In the genomic region with DNA sequence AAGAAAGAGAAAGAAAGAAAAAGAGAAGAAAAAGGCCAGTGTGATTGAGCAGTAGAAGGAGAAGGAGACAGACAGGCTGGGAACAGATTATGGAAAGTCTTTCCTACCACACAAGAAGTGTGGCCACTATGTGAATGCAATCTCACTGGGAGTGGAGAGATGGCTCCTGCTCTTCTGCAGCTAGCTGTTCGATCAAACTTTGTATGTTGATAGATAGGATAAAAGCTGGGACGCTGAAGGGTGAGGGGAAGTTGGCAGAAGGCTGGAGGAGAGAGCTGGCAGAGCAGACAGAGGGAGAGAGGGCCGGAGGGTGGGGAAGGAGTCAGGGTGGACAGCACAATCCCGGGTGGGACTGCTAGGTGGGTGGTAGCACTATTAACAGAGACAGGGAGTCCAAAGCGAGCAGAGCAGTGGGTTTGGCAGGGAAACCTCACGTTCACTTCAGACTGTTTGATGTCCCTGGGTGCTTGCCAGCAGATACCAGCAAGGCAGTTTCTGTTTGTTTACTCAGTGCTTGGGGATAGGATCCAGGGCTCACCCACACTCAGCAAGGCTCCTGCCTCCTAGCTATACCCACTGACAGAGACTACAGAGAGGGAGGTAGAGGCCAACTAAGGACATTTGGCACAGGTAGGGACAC, we compare ENCODE assay signal across 8 mouse cellular contexts. TPM values are rescaled to one million over a fixed set of nuclear protein-coding genes. Genes with fewer than 3 reads are reported as not detected.
DNase-seq lines count a peak whose midpoint lies in the region; ATAC-seq lines count a peak whose summit lies in the region.

No protein-coding gene starts in this region.

- H3K27ac ChIP-seq in heart, embryonic 16.5 days (ENCODE audit: low read length): peak overlapping the region; percentile 57
- H3K27ac ChIP-seq in hindbrain, embryonic 13.5 days: no peak overlapping the region

- no peaks in the 10 kb centered on the region for H3K36me3 ChIP-seq in heart, embryonic 16.5 days (ENCODE audit: control insufficient read depth, insufficient read depth)
- no peaks in the 10 kb centered on the region for H3K36me3 ChIP-seq in hindbrain, embryonic 13.5 days

- H3K4me1 ChIP-seq in heart, embryonic 16.5 days (ENCODE audit: control insufficient read depth, insufficient read depth, low read length): peaks cover 12% of the 10 kb centered on the region
- H3K4me1 ChIP-seq in hindbrain, embryonic 13.5 days (replicated peaks): no peaks in the 10 kb centered on the region

- 16% methylated on average over 6 of the region's 6 CpGs for WGBS in heart, embryonic 16.5 days
- 72% methylated on average over 6 of the region's 6 CpGs for WGBS in hindbrain, embryonic 13.5 days

- intact Hi-C loops in left cerebral cortex, postnatal 10 days (cut with DNase I): no loop called here

- H3K9me3 ChIP-seq in heart, embryonic 16.5 days (replicated peaks; ENCODE audit: control insufficient read depth, low read length): no peaks in the 10 kb centered on the region
- H3K9me3 ChIP-seq in hindbrain, embryonic 13.5 days: no peaks in the 10 kb centered on the region

- H3K9ac ChIP-seq in heart, embryonic 16.5 days (ENCODE audit: low read length): 0 out of 2 replicates have a peak overlapping the region, but pooled peaks have one; percentile 29
- H3K9ac ChIP-seq in hindbrain, embryonic 13.5 days: no peak overlapping the region

- DNase-seq in layer of hippocampus, adult 11-12 months (ENCODE audit: low spot score): peak; percentile 64
- DNase-seq in layer of hippocampus, adult 9-10 months (ENCODE audit: low spot score): no peak
- DNase-seq in adrenal gland, postnatal 10 days: peak; percentile 74
- peak; percentile 35 to 64 for DNase-seq in left cerebral cortex, postnatal 10 days (ENCODE audit: extremely low spot score in 1 of 2, low spot score in 2 of 2)
- DNase-seq in right cerebral cortex, postnatal 4 days: peak; percentile 18
- no peak for DNase-seq in spleen, postnatal 14 days (ENCODE audit: low spot score in 2 of 2)

- H3K27me3 ChIP-seq in heart, embryonic 16.5 days (ENCODE audit: control insufficient read depth, insufficient read depth, low read length): no peaks in the 10 kb centered on the region
- no peaks in the 10 kb centered on the region for H3K27me3 ChIP-seq in hindbrain, embryonic 13.5 days

- H3K4me3 ChIP-seq in heart, embryonic 16.5 days (ENCODE audit: low read length): no peak overlapping the region
- no peak overlapping the region for H3K4me3 ChIP-seq in hindbrain, embryonic 13.5 days

- H3K4me2 ChIP-seq in heart, embryonic 16.5 days (ENCODE audit: low read depth, low read length): peak overlapping the region; percentile 41
- no peak overlapping the region for H3K4me2 ChIP-seq in hindbrain, embryonic 13.5 days

- peak; percentile 41 for ATAC-seq in heart, embryonic 16.5 days (replicated peaks; ENCODE audit: extremely low read depth, insufficient read depth, low FRiP score)
- ATAC-seq in hindbrain, embryonic 13.5 days (ENCODE audit: low FRiP score): no peak

RNA-seq across cellular contexts. Expression of gene Slc16a10, which starts 35.4 kb away (rescaled TPM):
- total RNA-seq in adrenal gland, postnatal 10 days (2021): 10 to 100 TPM; 17.0 to 18.4 TPM
- 20.1 and 23.3 TPM in 2 replicates for polyA plus RNA-seq in heart, embryonic 16.5 days (2015; fragmentation: Nextera tagmentation; extraction: Ambion mirVana)
- total RNA-seq in left cerebral cortex, postnatal 10 days (2021): 1 to 10 TPM; 2.7 to 2.8 TPM
- 6.4 and 12.8 TPM in 2 replicates for polyA plus RNA-seq in hindbrain, embryonic 13.5 days (2015; fragmentation: Nextera tagmentation; extraction: Ambion mirVana)

Comparison
In these comparisons a context has a peak if more than half of its experiments do, and no peak if none do; other contexts are left out.
1. DNase-seq: peak in layer of hippocampus, adult 11-12 months (single experiment), adrenal gland, postnatal 10 days (single experiment), left cerebral cortex, postnatal 10 days (2 of 2) and right cerebral cortex, postnatal 4 days (single experiment); none in layer of hippocampus, adult 9-10 months (single experiment) and spleen, postnatal 14 days (0 of 2).
2. RNA of gene Slc16a10, which starts 35.4 kb away (total RNA-seq): 17.0 to 18.4 TPM in adrenal gland, postnatal 10 days; 2.7 to 2.8 TPM in left cerebral cortex, postnatal 10 days; every median in the first group is over 4 times any median in the second.